Mouse (Mus musculus): ENCODE measurements at regions not wholly inside any gene's neighbourhood (a gene's known extent, or its start where the extent isn't known, plus 50 kb on each side); places are given as distances from the start of the nearest gene placed in this dataset.
A peak's percentile ranks its signal among the peaks of the same experiment; 100 is the strongest.

DNA sequence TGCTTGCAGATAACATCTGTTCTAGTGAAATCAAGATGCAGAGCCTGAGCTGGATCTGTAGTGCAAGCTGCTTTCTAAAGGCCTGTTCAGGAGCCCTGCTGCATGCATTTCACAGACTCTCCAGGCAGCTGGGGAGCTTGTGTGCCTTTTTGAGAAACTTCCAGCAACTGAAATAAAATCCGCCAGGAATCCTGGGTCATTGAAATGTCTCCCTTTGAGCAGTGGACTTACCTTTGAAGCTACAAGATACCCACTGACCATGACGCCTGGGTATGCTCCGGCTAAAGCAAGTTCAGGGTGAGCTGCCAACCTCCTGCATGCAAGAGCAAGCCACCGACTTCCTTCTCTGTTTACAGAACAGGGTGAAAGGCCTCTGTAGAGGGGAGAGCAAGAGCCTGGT lies 278.7 kb downstream of the Cenpw start:
- DNase-seq (ENCODE audit: low spot score) = no peak

DNA sequence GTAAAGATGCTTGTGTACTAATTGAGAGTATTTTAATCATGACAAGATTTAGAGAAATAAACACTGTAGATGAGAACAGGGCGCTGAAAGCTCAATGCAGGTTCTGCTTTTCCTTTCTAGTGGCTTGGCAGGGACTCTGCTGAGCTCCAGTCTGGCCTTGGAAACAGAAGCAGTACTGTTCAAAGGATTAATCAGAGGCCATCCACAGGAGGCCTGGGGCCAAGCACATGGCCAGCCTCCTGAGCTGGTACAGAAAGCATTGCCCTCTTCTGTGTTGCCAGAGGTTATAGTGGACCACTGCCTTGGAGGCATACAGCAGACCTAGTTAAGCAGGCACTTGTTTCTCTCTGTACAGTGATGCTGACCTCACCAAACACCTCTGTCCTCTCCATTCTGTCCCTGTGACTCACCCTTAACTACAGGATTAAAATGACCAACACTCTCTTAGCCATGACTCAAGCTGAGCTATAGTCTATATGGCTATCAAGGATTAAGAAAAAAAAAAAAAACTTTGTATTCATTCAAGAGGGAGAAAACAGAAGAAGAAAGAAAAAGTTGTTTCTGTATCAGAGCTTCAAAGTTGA lies 302.5 kb downstream of the Cenpw start:
- DNase-seq (ENCODE audit: low spot score) = no peak

DNA sequence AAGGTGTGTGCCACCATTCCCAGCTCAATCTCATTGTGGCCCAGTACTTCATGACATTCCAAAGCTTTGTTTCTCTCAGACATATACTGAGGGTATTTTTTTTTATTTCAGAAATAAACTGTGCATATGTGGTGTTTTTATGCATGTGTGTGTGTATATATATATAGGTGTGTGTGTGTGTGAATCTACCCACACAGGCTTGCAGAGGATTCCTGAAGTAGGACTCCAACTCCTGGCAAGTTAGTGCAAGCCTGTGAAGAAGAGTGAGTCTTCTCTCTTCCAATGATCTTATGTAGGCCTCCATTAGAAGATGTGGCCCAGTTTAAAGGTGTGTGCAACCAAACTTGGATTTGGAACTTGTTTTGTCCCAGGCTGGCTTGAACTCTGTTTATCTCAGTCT lies 328.9 kb upstream of the Rspo3 start:
- DNase-seq (ENCODE audit: low spot score) = no peak

DNA sequence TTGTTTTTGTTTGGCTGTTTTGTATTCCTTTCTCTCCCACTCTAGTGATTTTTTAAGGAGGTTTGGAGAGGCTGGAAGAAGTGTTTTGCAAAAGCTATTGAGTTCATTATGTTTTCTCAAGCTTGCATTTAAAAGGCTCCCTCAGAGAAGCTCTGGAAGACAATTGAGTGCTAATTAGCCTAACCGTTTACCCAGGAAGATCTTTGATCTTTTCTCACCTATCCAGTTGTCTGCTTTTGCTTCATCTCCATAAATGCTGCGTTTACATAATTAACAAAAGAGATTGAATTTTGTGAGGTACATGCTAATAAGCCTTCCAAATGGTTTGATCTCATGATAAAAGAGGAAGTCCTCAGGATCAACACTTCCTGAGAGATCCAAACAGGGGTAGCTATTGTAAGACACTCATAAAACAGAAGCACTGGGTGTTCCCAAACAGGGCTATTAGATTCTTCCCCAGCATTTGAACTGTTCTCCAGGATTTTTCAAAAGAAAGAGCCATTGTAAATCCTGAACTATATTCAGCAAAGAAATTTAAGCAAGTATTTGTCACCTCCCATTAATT lies 320.2 kb upstream of the Rspo3 start:
- DNase-seq (ENCODE audit: low spot score) = no peak

DNA sequence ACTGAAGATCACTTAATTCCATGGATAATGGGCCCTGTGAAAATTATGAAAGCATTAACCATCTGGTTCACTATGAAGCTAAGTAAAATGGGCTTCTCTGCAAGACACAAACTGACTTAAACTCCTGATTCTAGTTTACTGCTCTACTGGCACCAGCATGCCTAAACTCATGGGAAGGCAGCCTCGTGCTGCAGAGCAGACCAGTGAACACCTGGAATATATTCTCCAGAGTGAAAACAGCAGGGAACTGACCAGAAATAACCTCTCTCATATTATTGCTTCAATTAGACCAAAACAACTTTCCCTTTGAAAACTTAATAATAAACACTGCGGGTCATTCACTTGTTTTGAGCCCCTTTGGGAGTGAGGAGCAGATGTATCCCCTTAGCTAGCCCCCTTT lies 316.8 kb upstream of the Rspo3 start:
- DNase-seq (ENCODE audit: low spot score) = no peak

DNA sequence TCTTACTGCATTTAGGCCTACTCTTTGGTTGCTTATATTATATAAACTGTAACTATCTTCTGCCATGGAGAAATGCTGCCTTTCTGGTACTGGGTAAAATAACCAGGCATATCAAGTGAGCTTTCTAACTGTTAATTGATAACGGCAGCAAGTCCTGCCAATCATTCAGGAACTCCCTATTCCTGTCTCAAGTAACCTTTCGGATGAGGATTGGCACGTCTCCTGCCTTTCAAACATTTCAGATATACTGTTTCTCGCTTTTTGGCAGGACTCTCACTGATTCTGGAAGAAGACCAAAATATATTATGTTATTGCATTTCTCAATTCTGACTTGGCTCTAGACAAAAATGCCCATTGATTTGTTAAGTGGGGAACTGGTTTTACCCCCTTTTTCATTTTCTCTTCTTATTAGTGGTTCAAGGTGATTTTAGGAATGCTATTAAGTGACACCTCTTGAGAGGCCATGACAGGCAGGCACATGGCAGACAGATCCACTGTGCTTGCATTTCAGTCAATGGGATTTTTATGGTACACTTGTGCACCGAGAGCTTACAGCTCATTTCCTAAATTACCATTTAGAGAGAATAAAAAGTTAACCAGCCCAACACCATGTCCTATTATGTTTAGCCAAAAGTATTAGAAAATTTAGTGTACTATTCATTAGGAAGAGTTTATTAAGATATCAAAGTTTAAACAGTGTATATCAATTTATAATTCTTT lies 289.4 kb upstream of the Rspo3 start:
- DNase-seq (ENCODE audit: low spot score) = no peak

DNA sequence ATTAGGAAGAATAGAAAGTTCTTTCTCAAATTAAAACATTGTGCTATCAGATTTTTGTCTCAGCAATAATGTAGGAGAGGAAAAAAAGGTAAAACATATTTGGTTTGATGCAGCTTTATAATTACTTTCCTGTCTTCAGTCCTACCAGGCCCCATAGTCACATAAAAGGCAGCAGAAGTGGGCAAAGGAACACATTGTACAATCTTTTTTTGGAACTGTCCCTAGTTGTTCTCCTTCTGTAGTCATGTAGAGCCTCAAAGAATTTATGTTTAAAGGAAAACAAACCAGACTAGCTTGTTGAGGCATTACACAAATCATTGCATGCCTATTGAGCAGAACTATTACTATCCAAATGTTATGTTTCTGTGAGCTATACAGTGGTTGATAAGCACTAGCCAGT lies 288.7 kb upstream of the Rspo3 start:
- no peak for DNase-seq (ENCODE audit: low spot score)

DNA sequence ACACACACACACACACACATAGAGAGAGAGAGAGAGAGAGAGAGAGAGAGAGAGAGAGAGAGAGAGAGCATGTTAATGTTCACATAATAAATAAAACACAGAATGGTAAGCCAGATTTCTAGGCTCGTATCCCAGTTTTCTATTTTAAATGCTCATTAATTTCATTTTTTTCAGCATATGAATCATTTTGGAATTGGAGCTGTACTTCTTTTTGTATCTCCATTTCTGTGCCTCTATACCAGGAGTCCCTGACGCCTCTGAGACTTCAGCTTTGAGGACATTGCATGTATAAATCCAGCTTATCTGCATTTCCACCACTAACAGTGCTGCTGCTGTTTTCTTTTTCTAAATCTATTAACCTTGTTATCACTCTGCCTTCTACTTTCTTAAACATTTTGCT lies 287.5 kb upstream of the Rspo3 start:
- peak; percentile 59 for DNase-seq (ENCODE audit: low spot score)

DNA sequence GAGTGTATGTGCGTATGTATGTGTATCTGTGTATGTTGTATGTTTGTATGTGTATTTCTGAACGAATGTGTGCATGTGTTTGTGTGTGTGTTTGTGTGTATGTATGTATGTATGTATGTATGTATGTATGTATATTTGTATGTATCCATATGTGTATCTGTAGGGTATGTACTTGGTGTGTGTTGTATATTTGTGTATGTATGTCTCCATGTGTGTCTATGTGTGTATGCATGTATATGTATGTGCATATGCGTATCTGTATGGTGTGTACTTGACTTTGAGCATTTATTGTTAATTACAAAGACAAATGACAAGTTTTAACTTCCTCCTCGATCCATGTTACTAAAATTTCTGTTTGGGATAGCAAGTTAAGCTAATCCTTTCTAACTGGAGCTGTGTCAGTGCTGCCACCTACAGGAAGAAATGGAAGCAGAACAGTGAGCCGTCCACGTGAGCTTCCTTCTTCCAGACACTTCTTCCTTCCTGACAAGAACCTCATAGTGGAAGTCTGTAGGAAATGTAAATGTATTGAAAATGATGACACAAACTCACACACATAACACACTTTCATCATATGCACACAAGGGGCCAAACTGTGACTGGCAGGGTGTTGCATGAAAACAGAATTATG lies 268.4 kb upstream of the Rspo3 start:
- no peak for DNase-seq (ENCODE audit: low spot score)

DNA sequence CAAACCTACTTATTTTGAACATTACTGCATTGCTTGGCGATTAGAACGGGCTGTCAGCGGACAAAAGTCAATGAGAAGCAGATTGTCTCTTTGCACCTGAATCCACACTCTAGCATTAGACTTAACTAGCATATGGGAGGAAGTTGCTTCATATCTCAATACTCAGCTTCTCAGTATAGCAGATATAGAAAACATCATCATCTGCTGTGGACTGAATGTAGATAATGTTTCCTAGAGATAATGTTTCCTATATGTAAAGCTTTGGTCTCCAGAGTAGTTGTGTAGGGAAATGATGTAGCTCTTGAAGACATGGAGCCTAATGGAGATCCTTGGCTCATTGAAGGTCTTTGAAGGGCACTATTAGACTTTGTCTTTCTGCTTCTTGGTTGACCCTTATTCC lies 267.0 kb upstream of the Rspo3 start:
- DNase-seq (ENCODE audit: low spot score) = no peak

DNA sequence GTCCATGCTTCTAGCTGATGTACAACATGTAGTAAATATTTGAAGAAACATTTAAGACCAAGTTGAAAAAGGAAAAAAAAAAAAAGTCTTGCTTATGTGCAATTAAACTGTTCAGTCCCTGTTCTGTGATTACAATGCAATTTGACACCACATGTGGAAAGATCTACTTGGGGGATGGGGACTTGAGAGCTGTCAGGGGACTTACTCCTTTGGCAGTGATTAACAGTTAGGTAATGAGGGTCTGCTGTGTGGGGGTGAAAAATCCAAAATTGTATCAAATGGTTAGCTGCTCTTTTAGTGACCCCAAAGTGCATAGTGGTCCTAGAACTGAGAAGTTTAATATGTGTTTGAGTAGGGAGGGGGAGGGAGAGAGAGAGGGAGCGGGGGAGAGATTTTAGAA lies 259.0 kb upstream of the Rspo3 start:
- DNase-seq (ENCODE audit: low spot score) = no peak

DNA sequence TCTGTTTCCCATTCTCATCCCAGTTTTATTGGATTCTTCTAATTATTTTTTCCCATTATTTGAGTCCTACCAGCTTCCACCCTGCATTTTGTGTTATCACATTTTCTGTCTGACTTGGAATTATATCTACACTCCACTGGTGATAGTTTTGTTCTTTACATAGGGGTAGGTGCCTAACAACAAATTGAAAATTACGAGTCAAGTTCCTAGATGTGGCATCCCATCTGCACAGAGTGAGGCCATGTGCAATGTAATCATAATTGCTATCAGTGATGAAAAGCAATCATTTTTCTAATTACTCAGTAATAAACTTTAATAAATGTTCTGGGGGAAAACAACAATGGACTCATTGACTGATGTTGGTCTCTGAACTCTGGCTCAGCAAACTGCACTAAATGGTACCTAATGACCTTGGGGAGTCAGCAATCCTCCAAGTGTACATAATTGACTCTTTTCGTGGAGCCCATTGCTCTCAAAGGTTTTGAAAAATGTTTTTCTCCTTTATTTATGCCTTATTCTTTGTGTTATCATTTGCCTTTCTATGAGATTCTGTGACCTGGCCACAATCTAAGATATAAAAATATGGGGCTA lies 250.6 kb upstream of the Rspo3 start:
- DNase-seq (ENCODE audit: low spot score) = no peak

DNA sequence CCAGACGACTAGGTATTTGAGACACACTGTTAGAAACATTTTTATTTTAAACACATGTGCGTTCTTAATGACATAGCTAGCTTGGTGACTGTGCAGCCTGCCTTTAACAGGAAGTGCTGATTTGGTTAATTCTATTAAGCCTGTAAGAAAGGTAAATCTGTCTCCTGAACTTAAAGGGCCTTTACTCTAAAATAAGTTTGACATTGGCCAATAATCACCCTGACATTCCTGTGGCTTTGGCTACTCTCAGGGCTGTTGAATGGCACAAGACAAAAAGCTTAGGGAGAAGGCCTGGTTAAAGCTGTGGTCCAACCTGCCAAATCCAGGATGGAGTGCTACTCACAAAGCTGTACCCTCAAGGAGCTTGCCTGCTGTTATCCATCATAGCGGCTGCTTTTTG lies 201.0 kb upstream of the Rspo3 start:
- no peak for DNase-seq (ENCODE audit: low spot score)

DNA sequence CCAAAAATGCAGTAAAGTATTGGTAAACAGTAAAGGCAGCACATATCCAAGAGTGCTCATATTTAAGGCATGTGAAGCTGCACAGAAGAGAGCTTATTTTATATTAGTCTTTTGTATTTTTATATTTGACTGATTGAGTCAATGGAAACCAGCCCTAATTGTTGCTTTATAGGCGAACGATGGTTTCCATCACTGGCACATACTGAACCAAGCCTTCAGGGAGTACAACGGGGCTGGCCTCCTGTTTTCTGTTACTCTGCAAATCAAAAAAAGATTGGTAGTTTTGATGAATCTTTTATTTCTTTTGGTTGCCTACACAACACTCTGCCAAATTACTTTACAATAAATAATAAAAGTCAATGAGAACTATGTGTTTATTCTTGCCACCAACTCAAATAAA lies 189.7 kb upstream of the Rspo3 start:
- DNase-seq (ENCODE audit: low spot score) = no peak

DNA sequence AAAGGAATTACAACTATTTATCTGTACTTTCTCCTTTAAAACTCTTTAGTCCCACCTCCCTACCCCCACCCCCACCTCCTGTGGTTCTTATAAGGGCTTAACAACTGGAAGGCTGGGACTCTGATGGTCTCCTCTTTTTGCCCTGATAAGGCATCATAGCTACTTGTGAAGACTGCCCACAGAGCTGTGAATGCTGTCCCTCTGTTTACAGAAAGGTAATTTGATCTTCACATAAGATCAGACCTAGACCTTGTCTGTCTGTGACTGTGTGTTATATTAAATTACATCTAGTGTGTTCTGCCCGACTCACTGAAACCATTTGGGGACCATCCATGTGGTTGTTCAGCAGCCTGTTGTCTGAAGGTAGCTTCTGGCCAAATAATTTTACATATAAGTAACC lies 175.3 kb upstream of the Rspo3 start:
- no peak for DNase-seq (ENCODE audit: low spot score)

DNA sequence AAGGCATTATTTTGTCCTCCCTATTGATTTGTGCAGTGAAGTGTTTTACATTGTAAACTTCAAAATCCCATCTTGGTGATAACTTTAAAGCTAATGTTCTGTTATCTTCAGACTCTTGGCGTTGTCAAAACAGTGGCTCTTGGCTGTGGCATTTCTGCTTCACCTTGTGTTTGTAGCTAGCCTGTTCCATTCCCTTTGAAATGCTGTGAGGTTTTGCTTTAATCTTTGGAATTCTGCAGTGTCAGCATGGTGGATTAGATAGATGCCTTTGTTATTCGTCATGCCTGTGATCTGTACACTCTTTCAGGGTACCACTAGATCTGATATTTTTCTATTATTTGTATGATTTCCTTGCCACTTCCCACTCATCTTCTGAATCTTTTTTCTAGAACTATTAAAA lies 173.0 kb upstream of the Rspo3 start:
- no peak for DNase-seq (ENCODE audit: low spot score)

DNA sequence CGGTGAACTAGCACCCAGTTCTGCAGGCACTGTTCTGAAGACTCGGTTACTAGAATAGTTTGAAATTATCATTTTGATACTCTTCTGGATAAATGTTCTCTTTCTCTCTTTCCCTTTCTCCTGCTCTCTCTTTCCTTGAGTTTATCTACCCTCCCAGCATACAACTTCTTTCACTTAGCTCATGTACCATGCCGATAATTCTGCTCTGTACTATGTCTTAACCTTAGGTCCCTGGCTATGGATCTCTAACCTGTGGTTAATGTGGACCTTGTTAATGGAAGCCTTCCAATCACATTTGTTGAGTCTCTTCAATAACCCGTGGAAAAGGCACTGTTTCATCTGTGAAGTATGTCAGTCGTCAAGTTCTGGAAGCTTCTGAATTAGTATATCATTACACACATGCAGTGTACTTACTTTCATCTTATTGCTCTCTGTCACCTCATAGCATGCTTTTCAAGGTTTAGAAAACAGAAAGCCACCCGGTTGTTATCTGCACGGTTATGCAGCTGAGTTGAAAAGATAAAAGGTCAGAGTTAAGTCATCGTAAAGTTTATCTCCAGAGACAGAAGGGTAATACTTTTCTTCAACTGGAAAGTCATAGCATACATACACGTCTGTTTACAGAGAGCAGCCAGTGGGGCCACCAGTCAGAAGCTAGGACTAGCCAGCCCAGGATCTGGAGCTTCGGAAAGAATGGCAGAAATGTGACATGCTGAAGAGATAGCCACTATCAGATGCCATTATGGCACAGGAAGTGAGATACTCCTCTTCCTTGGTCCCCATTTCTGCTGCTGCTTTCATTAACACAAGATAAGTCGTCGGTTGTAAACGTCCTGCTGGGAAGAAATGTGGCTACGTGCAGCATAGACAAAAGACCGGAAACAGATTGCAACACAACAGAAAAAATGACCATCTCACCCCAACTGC lies 157.6 kb upstream of the Rspo3 start:
- DNase-seq (ENCODE audit: low spot score) = no peak

DNA sequence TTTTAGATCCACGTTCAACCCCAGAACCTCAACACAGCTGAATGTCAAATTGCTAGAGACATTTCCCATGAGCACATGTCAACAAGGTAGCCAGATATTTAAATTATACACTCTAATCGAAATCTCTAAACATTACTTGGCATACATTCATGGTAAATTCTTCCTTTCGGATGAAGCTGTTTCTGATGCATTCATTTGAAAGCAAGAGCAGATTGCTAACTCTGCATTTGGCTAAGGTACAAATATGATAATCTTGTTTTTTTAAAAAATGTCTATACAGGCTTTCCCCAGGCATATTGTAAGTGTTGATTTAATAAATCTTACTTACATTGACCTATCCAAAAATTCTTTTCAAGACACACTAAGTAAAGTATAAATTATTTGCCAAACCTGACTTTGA lies 153.9 kb upstream of the Rspo3 start:
- no peak for DNase-seq (ENCODE audit: low spot score)

DNA sequence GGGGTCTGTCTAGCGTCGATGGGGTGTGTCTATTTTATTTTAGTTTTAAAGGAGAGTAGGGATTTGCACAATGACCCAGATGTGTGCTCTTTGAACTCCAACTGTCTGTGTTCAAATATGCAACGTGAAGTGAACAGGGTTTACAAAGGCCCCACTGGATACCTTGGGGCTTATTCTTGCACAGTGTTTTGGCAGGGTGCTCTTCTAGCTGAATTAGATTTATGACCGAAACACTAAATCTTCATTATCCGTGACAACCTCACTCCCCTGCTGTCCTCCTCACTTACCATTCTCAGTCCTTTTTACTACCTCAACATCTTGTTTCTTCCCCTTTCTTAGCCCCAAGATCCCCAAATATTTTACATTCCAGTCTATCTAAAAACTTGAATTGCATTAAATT lies 151.3 kb upstream of the Rspo3 start:
- no peak for DNase-seq (ENCODE audit: low spot score)

DNA sequence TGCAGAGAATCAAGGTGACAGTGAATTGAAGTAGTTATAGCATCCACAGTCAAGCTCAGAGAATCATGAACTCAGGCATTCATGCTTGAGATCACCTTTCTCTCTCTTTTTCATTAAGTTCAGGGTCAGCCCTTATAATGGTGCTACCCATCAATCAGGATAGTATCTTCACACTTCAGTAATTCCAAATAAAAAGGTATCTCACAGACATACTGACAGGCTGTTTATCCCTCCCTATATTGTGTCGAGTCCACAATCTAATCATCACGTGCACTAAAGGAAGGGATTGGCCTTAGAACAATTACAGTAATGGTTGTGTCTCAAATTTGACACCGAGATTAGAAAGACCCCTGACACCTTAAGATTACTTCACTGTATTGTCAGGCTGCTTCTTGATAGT lies 138.7 kb upstream of the Rspo3 start:
- DNase-seq (ENCODE audit: low spot score) = no peak

DNA sequence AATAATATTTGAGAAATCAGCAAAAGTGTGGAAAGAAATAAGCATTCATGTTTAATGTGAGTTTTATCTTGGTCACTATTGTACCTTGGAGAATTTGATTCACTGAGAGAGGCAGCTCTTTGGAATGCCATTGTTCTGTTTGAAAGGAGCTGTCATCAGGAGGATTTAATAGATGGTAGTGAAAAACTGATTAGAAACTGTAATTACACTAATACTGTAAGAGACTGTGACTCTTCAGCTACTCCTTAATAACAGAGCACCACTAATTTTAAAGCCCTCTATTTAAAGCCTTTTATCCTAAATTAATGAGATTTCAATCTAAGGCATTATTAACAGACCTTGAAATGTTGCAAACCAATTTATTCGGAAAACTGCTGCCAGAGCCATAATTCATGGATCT lies 126.1 kb upstream of the Rspo3 start:
- DNase-seq (ENCODE audit: low spot score) = no peak

DNA sequence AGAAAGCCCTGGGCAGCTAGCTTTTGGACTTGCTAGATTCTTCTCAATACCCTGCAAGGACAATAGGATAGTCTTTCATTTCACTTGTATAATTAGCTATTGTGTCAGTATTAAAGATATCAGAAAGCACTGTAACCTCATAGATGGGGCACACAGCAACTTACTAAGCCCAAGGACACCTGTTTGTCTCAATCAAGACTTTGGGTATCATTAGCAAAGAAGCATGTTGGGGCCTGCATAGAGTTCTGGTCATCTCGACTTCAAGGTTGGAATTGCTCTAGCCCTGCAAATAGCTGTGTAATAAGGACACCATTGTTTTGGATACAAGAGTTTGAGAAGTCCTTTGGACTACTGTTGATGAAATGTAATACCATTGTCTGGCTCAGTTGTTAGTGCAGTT lies 104.6 kb upstream of the Rspo3 start:
- DNase-seq (ENCODE audit: low spot score) = no peak

Measured in layer of hippocampus, adult 9-10 months (tissue).